Mouse (Mus musculus) large intestine, adult 2 months (tissue): Measurements from ENCODE around the gene Scn10a. TPM values are rescaled to one million over a fixed set of nuclear protein-coding genes. Genes with fewer than 3 reads are reported as not detected.

Experiments used
- DNase-seq: peaks from one replicate; pipeline ENCODE4 v3.0.0-alpha.2; 2012; ENCODE audit warnings: low read depth, low spot score
- WGBS: fragments of 180-500 bp; shearing (Covaris S2); methylation state at CpG from one replicate; pipeline ENCODE4 v1.1.7; 2018; 5-methylcytosine and 5-hydroxymethylcytosine counted together
- polyA plus RNA-seq: library from polyadenylated mRNA; depleted of rRNA; stranded (reverse); fragments of >200 nt; gene quantifications from 2 replicates; pipeline ENCODE4 v1.2.3, GENCODE M21; 2012

Gene Scn10a
- polyA plus RNA-seq, 1 experiment: not detected

DNA sequence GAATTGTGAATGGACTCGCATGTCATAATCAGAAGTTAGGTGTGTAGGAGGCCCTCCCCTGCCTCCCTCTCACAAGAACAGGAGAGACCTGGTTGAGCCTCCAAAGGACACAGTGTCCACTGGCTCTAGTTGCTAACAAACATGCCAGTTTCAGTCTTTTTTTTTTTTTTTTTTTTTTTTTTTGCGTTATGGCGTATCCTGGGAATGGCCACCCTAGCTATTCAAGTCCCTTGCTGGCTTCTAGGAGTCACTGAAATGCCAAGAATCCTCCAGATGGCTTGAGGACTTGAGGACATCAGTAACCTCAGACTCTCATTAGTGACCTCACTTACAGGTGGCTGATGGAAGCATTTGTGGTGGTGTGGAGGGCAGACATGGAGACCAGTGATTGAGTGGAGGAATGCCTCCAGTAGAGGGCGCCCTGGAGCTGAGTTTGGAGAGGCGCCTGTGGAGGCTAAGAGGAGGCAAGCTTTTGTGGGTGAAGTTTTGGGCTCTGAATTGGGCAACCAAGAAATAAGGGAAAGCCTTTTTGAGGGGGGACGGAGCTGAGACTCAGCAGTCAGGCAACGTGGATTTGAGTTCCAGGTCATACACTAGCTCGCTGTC lies 72.1 kb downstream of the Scn10a start:
- 58% methylated on average over 8 of the region's 8 CpGs for WGBS
- DNase-seq: no peak

DNA sequence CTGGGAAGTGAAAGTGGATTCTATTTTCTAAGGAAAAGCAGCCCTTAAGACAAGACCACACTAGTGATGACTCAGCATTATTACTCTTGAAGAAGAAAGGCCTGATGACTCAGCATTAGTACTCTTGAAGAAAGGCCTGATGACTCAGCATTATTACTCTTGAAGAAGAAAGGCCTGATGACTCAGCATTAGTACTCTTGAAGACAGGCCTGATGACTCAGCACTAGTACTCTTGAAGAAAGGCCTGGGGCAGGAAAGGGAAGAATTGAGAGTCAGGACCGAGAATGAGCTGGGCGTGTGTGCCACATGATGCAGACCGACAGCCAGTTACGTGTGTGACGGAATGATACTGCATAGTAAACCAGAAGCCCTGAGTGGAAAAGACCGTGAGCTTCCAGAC lies 77.1 kb downstream of the Scn10a start:
- 83% methylated on average over 6 of the region's 6 CpGs for WGBS
- no peak for DNase-seq

DNA sequence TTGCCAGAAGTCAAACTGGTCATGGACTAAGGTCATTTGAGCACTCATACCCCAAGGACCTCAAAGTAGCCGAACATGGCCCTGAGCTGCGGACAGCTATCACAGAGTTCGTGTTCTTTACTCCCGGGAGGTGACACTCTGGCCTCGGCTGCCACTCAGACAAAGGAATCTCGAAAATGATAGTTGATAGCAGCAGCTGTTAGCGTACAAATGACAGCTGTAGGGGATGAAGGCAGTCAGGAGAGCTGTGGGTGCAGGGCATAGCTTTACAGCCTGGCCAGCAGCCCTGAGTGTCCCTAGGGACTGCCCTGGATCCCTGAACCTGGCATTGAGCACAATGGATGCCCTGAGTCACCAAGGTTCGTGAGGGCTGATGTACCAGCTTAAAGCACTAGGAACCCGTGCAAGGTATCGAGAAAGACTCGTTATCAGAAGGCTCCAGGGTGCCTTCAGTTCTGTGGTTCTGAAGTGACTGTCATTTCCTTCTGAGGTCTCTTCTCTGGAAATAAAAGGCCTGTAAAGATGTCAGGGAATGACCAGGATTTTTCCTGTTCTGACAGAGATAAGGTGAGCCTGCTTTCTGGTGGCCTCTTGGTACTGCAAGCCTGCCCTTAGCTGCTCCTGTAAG lies 84.8 kb downstream of the Scn10a start:
- DNase-seq: no peak
- 62% methylated on average over 11 of the region's 11 CpGs for WGBS

GRCm38 (mm10) chr9:119633475-119633874 lies 85.6 kb downstream of the Scn10a start:
- DNase-seq: no peak
- WGBS: 84% methylated on average over 5 of the region's 5 CpGs

DNA sequence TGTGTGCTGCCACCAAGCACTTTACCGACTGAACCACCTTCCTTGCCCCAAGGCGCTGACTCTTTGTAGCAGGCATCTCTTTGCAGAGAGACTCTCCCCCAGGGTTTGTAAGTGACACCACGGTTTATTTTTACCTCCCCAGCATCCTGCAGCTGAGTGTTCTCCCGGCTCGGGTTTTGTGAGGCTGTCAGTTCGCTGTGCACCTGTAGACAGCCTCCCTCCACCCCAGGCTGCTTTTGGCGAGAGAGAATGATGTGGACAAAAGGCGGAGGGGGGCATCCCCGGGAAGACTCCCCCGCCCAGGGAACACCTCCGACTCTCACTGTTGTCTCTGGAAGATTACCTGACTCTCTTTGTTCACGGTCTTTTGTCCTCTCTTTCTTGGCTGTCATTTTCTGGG lies 86.3 kb downstream of the Scn10a start:
- DNase-seq: no peak
- 34% methylated on average over 12 of the region's 12 CpGs for WGBS

DNA sequence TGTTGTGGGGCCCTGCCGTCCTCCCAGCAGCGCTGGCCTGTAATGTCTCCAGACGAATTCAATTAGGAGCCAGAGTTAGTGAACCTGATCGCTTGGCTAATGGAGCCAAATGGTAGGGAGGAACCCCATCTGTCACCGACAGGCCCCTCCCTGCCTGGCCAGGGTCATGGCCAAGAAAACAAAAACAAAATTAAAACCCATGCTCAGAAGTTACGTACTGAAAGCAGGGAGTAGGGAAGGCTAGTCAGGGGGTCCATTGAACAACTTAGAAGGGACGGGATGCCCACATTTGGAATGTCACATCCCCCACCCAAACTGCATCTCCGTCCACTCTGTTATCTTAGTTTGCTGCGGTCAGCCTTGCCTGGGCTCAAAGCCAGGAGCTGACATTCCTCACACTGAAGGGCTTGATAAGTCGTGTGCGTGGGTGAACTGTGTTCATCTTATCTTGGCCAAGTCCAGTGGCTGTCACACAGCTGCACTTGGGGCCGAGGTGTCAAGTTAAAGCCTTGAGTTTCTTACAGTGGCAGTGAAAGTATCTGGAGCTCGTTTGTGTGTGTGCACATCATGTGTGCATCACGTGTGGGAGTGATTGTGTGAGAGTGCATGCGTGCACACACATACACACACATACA lies 87.1 kb downstream of the Scn10a start:
- WGBS: 48% methylated on average over 15 of the region's 15 CpGs
- DNase-seq: no peak

DNA sequence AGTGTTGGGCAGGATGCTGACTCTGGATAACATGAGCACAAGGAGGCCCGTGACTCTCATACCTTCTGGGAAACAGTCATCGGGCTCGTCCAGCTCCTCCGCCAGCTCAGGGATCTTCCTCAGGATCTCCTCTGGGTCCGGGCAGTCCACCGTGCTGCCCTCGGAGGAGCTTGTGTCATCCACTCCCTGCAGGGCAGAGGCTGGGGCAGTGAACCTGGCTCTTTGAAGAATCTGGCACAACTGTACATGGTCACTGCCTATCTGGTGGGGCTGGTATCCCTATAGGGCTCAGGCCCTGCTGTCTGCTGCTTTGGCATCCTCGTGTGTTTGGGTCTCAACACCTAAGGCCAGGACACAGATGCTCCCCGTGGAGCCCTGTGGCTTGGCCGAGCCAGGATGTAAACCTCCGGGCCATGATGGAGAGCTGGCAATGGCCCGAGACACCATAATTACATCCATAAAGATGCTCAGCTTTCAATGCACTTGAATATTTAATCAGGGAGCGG lies 87.7 kb downstream of the Scn10a start:
- no peak for DNase-seq
- 70% methylated on average over 13 of the region's 13 CpGs for WGBS

GRCm38 (mm10) chr9:119628690-119629268 lies 90.3 kb downstream of the Scn10a start:
- WGBS: 59% methylated on average over 8 of the region's 8 CpGs

GRCm38 (mm10) chr9:119627227-119627626 lies 91.9 kb downstream of the Scn10a start:
- 70% methylated on average over 6 of the region's 6 CpGs for WGBS
- DNase-seq: no peak

More at GRCm38 (mm10) chr9:119628690-119629268, 90.3 kb downstream of the Scn10a start:
- no peak for DNase-seq

DNA sequence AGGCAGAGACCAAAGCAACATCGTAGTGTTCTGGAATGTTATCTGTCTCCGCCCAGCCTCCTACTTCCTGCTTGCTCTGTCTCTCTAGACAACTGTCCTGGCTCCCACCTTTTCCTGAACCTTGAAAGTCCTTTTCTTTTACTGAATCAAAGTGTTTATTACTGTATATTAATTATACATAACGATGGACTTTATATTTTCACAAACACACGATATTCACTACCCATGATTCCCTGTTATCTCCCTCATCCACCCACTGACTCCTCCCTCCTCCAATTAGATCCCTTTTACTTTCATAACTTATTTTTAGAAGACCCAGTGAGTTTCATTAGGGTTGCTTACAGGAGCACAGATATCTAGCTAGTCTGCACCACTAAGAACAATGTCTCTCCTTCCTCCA lies 95.0 kb downstream of the Scn10a start:
- DNase-seq: no peak
- 64% methylated on average over 4 of the region's 4 CpGs for WGBS

DNA sequence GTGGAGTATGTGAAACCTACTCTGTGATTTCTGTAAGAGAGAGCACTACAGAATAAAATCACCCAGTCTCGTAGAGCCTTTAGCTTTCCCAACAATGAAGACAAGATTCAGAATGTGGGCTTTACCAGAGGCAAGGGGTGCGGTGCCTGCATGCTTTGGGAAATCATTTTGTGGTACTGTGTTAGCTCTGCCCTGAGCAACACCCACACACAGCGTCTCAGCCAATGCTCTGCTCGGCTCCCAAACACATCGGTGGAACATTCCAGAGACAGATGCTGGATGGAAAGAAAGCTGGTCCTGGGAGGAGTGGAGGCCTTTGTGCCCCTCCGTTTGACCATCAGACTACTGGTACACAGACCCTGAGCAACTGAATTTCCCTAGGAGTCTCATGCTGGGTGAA lies 104.3 kb downstream of the Scn10a start:
- 69% methylated on average over 6 of the region's 6 CpGs for WGBS
- DNase-seq: no peak

GRCm38 (mm10) chr9:119610563-119611166 lies 108.5 kb downstream of the Scn10a start:
- WGBS: 88% methylated on average over 7 of the region's 7 CpGs
- DNase-seq: no peak

GRCm38 (mm10) chr9:119606906-119607305 lies 112.2 kb downstream of the Scn10a start:
- no peak for DNase-seq
- WGBS: 89% methylated on average over 5 of the region's 5 CpGs

- DNase-seq: no peak
- WGBS: 64% methylated on average over 8 of the region's 8 CpGs
Observed at GRCm38 (mm10) chr9:119604607-119605006, 114.5 kb downstream of the Scn10a start.

GRCm38 (mm10) chr9:119598501-119598900 lies 120.6 kb downstream of the Scn10a start:
- DNase-seq: no peak
- 65% methylated on average over 10 of the region's 10 CpGs for WGBS

DNA sequence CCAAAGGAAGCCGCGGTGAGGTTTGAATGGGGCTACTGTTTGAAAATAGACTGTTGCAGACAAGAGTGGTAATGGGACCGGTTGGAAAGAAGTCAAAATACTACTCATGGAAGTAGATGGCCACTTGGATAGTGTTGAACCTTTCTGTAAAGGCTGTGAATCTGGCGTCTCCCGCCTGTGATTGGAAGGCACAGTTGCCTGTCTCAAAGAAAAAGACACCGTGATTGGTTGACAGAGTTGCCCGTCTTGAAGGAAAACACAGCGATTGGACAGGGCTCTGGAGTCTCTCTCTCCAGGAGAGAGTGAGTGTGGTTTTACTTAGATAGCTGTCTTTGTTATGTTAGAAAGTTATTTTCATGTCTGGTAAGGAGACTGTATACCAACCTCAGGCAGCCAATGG lies 121.8 kb downstream of the Scn10a start:
- 67% methylated on average over 8 of the region's 8 CpGs for WGBS
- DNase-seq: no peak

- DNase-seq: no peak
- WGBS: 82% methylated on average over 8 of the region's 8 CpGs
Observed at GRCm38 (mm10) chr9:119589592-119589991, 129.5 kb downstream of the Scn10a start.

GRCm38 (mm10) chr9:119588763-119589449 lies 130.2 kb downstream of the Scn10a start:
- DNase-seq: no peak
- 34% methylated on average over 26 of the region's 26 CpGs for WGBS

DNA sequence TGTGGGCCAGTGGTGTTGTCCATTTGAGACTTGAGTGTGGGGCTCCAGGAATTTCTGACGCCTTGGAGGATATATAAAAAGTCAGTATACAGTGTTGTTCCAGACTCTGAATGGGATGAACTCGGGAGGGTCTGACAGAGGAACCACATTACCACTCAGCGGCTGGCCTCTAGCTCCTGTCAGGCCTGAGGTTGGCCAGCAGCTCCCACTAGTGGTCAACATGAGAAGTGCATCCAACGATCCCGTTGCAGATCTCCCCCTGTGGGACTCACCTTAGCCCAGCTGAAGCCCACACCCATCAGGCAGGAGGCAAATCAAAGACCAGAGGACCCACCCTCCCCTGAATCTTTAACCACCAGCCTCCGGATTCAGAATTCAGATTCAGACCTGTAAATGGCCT lies 138.5 kb downstream of the Scn10a start:
- WGBS: under 1% methylated on average over 6 of the region's 6 CpGs
- peak; percentile 35 for DNase-seq

DNA sequence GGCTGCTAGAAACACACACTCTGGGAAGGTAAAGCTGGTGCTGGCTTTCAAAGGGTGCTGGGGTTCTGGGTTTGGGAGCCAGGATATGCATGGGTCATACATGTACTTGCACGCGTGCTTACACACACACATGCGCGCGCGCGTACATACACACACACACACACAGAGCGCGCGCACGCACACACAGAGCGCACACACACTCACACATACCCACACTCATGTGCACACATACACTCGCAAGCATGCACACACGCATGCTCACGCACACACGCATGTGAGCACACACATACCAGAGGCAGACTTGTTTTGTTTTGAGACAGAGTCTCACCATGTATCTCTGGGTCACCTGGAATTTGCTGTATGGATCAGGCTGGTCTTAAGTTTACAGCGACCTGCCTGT lies 138.9 kb downstream of the Scn10a start:
- no peak for DNase-seq
- 89% methylated on average over 17 of the region's 17 CpGs for WGBS
